Mouse (Mus musculus): ENCODE measurements around the gene Vmn1r165.
"Not testable (repeated sequence)": the region's sequence is repeated elsewhere in the genome, so short reads cannot be mapped to it uniquely, and the experiment has no call there.

Vmn1r165 gene

GRCm38 (mm10) chr7:23217032-23217431 is at the start of gene Vmn1r165:
Gene Vmn1r165, plus strand, starts transcription at chr7:23217332.
- in situ Hi-C loops (cut with MboI), result not testable (repeated sequence)

GRCm38 (mm10) chr7:23251582-23251981 is 34.5 kb downstream of the Vmn1r165 start, which contains the start of gene Vmn1r166:
Gene Vmn1r166, minus strand, starts transcription at chr7:23251682.
- in situ Hi-C loops (cut with MboI), result not testable (repeated sequence)

Measured in mature B cell (primary cell).